Mouse (Mus musculus) embryonic fibroblast, embryonic 13.5 days (primary cell): ENCODE results near the gene Ablim1. TPM values are rescaled to one million over a fixed set of nuclear protein-coding genes. Genes with fewer than 3 reads are reported as not detected.

Experiments used
- H3K27ac ChIP-seq: 2 replicates; pipeline ENCODE4 v1.5.1; 2012; ENCODE audit warnings: low read length, control low read depth, inconsistent platforms; ENCODE audit not compliant: insufficient read depth
- H3K4me1 ChIP-seq: 2 replicates; pipeline ENCODE4 v1.6.1; 2011; ENCODE audit warnings: low read length; ENCODE audit not compliant: control insufficient read depth, insufficient read depth
- H3K4me3 ChIP-seq: 2 replicates; pipeline ENCODE4 v1.5.1; 2011; ENCODE audit warnings: mild to moderate bottlenecking, control low read depth, low read length; ENCODE audit not compliant: insufficient read depth
- CTCF ChIP-seq: IDR thresholded peaks from 2 replicates; pipeline ENCODE4 v1.5.1; 2011; ENCODE audit warnings: mild to moderate bottlenecking, control low read depth, low read length, moderate library complexity, borderline replicate concordance; ENCODE audit not compliant: insufficient read depth
- POLR2A ChIP-seq: IDR thresholded peaks from 2 replicates; pipeline ENCODE4 v1.6.1; 2011; ENCODE audit warnings: low read depth, mild to moderate bottlenecking, control low read depth, low read length, moderate library complexity
- polyA plus RNA-seq: library from polyadenylated mRNA; stranded (reverse); fragments of >200 nt; gene quantifications from 2 replicates; pipeline ENCODE4 v1.2.4, GENCODE M21; 2011; ENCODE audit warnings: low read depth; ENCODE audit not compliant: missing spikeins, insufficient read length

Ablim1 gene
- polyA plus RNA-seq, 1 experiment = 24.0 TPM

DNA sequence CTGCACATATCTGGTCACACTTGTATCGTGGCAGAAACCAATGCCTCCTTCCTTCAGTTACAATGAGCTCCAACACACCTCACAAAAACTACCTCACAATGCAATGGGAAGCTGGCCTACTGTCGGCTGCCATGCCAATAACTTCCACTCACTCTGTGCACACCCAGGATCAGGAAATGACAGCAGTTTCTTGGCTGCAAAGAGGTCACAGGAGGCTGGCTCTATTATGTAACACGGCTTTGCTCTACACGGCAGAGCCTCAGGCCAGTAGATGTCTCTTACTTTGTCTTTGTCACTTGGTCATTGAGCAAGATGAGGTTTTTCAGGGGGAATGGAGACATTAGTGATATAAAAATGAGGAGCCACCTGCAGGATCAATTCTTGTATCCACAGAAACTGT, 126.2 kb downstream of the Ablim1 start:
- H3K27ac ChIP-seq = no peak overlapping the region
- TF ChIP-seq POLR2A = no peak
- TF ChIP-seq CTCF = no peak
- no peak overlapping the region for H3K4me3 ChIP-seq
- H3K4me1 ChIP-seq = peaks cover 3% of the 10 kb centered on the region; the same call in 1 of the 2 replicates

DNA sequence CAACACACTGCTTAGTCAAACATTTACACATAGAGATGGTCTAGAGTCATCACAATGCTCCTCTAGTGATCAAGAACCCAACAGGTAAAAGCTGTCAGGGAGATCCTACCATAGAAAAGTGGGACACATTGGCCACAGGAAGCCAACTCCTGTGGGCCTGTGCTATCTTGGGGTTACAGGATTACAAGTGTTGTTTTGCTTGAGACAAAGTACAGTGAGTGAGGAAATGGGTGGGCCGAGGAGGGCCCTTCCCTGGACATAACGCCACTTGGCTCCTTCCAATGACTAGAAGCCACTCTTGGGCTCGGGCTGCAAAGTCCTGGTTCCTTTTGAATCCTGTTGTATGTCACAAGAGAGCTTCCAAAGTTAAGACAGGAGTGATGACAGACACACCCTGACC, 129.7 kb downstream of the Ablim1 start:
- no peak overlapping the region for H3K27ac ChIP-seq
- H3K4me1 ChIP-seq = peaks cover 9% of the 10 kb centered on the region
- TF ChIP-seq CTCF = no peak
- no peak for TF ChIP-seq POLR2A
- H3K4me3 ChIP-seq = no peak overlapping the region

DNA sequence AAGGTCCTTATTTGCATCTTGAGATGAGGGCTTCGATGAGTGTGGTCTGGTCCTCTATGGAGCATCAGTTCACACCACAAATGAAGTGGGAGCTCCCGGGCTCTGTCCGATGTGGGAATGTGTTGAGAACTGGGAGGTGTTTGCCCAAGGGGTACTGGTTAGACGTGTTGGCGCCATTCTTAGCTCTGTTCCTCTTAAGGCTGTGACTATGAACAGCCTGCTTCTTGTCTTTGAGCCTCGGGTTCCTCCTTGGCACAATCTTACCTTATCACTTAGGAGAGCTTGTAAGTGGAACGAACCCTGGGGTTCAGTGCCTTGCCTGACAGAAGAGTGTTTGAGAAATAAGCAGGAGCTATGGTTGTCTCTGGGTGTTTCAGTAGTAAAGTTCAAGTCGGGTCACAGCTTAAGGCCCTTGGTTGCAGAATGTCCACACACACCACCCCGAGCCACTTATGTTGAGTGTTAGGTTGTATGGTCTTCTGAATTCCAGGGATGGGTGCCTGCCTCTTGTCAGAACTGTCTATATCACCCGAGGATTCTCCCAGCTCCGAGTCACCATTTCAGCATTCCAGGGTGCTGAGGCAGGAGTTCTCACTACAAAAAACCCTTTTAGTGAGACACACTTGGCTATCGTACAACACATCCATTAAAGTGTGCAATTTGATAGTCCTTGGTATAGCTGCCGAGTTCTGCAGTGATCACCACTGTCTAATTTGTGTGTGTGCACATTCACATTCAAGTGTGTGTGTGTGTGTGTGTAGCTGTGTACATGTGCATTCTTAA, 131.6 kb downstream of the Ablim1 start:
- Histone ChIP-seq H3K4me1 (peaks cover 9% of the 10 kb centered on the region), H3K27ac (no peak overlapping the region), H3K4me3 (no peak overlapping the region)
- TF ChIP-seq CTCF = no peak

DNA sequence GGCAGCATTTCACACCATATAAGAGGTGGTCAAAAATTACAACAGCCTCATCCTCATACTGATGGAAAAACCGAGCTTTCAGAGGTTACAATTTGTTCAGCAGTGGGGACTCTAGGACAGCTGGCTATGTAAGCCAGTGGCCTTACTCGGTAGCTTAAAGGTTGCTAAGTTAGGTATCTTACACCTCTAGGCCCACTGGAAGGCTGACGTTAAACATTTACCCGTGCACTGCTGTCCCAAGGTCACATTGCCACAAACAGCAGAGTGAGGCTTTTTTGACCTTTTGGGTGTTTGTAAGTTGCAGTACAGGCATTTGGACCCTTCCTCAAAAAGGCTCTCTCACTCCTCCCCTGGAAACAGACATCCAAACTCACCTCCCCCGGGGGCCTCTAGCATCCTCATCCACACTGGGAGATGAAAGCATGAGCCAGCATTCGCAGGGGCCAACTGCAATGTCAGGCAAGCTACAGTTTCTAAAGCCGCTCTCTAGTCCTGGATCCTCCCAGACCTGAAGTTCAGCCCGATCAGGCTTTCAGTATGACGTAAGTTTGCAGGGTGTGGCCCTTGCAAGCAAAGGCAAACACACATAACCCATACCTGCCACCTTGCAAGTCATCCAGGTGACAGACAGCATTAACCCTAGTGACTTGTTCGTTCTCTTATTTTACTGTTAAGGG, 132.7 kb downstream of the Ablim1 start:
- no peak overlapping the region for H3K27ac ChIP-seq
- no peak overlapping the region for H3K4me3 ChIP-seq
- H3K4me1 ChIP-seq = peaks cover 9% of the 10 kb centered on the region
- TF ChIP-seq POLR2A (no peak), CTCF (no peak)

DNA sequence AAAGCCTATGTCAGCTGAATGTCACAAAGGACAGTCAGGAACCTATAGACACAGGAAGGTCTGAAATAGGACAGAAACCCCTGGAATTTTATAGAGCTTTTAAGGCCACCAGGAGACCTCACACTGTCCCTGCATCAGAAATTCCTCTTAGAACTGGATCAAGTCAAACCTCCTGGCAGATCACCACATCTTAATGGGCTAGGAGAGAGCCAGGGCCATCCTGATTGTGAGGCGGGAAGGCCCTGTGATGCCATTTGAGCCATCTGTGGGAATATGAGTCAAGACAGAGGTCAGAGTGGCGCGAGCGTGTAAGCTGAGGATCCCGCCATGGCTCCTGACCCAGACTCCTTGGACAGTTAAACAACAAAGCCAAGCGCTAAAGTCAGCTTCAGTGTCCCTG, 133.4 kb downstream of the Ablim1 start:
- Histone ChIP-seq H3K4me3 (no peak overlapping the region), H3K4me1 (peaks cover 9% of the 10 kb centered on the region), H3K27ac (no peak overlapping the region)
- no peak for TF ChIP-seq CTCF
- TF ChIP-seq POLR2A = no peak

DNA sequence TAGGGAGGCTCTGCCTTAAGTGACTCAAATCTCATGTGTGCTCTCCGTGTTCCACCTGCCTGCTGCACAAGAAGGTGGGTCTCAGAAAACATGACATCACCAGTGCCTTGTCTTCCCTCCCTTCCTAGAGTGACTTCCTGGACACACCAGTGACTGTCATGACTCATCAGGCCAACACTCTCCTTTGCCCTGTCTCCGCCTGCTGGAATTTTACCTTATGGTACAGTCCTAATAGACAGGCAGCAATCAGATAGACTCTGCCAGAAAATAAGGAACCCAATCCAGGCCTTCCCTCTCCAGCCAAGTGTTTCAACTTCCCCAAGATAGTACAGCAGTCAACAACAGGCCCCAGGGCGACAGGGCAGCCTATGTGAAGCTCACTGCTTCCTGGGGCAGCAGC, 133.8 kb downstream of the Ablim1 start:
- Histone ChIP-seq H3K4me1 (peaks cover 9% of the 10 kb centered on the region), H3K4me3 (no peak overlapping the region), H3K27ac (no peak overlapping the region)
- TF ChIP-seq POLR2A (no peak), CTCF (no peak)

DNA sequence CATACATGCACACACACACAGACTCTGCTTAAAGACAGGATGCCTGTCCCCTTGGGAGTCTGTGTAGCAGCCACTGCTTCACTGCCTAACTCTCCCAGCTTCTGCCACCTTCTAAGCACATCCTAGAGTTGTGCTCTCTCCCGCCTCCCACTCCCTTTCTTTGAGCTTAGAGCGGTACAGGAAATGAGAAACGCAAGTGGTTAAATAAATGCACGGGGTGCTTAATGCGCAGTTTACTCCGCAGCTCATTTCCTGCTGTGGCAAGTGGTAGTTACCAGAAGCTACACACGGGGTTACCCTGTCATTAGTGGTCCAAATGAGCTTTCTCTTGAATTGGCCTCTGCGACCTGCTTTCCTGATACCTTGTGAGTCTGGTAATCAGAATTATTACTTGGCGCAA, 134.4 kb downstream of the Ablim1 start:
- H3K27ac ChIP-seq = no peak overlapping the region
- no peak overlapping the region for H3K4me3 ChIP-seq
- peaks cover 9% of the 10 kb centered on the region for H3K4me1 ChIP-seq
- no peak for TF ChIP-seq CTCF
- TF ChIP-seq POLR2A = no peak

DNA sequence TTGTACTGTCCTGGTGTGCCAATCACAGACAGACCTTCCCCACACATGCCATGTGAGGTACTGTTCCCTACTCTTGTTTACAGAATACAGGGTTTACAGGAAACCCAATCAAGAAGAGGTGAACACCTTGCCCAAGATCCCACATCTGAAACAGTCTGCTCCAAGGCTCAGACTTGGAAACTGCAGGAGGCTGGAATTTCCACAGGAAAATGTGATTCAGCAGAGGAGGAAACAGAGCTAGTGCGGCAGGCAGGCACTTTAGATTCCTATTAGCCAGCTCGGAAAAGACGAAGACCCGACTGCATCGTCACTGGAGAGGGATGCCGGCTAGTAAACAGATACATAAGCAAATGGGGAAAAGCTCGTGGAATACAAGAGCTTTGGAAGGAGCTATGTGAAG, 135.4 kb downstream of the Ablim1 start:
- TF ChIP-seq POLR2A (no peak), CTCF (no peak)
- H3K4me1 ChIP-seq = peaks cover 9% of the 10 kb centered on the region
- H3K4me3 ChIP-seq = no peak overlapping the region
- no peak overlapping the region for H3K27ac ChIP-seq

DNA sequence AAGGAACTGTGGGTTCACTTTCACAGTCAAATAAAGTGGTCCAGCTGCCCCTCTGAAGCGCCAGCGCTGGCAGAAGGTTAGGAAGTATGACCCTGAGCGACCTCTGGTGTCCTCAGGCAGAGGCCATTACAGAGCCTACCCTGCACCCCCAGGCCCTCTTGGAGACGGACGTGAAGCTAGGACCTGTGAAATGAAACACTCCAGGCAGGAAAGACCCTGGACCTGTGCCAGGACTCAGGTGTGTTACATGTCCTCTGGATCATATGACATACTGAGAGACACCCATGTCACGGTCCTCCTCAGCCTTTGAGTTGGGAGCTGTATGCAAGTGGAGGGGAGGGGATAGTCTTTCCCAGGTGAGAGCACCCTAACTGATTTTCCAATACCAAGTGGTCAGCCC, 137.4 kb downstream of the Ablim1 start:
- Histone ChIP-seq H3K4me3 (no peak overlapping the region), H3K4me1 (no peaks in the 10 kb centered on the region; the same call in 1 of the 2 replicates), H3K27ac (no peak overlapping the region)
- TF ChIP-seq POLR2A = no peak
- TF ChIP-seq CTCF = no peak

DNA sequence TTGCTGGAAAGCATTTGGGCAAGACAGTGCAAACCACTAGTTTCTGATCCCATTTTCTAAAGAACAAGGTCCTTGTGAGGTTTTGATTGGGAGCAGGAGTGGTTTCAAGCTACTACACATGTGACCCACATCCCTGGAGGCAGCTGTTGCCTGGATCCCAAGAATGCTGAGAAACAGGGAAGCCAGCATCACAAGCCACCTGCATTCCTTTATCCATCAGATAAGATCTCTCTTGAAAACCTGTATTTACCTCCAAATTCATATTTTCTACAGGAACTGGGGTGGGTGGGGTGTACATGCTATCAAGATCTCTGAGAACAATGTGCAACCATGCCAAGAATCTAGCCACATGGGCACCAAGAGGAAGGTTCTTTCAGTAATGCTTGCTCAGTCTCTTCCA, 139.6 kb downstream of the Ablim1 start:
- Histone ChIP-seq H3K4me1 (no peaks in the 10 kb centered on the region; the same call in 1 of the 2 replicates), H3K27ac (no peak overlapping the region), H3K4me3 (no peak overlapping the region)
- TF ChIP-seq CTCF (no peak), POLR2A (no peak)
